Mouse (Mus musculus): Measurements from ENCODE around the gene Dner.

DNA sequence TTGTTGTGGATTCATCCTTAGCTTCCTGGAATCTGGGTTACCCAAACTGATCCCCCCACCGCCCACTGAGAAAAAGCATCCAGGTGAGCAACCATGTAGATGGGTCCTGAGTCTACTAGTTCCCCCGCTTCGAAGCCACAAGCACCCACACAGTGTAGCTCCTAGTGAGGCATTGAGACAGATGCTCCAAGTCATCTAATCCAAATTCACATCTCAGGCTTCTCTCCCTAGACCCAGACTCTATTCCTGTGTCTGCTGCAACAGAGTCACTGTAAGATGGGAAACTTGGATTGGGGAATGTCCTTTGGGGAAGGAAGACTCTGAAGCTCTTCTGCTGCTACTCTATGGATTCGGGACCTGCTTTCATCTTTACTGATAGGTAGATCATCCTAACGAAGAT, 314.0 kb downstream of the Dner start:
- no peak for TF ChIP-seq CTCF (IDR thresholded peaks at IDR 0.05; ENCODE audit: low read depth, low read length)
- no peak for TF ChIP-seq POLR2A (IDR thresholded peaks at IDR 0.05; ENCODE audit: extremely low read depth, insufficient read depth, low read length)

All from liver, adult 2 months (tissue).